Mouse (Mus musculus): Measurements from ENCODE around the gene Olfr124. TPM values are rescaled to one million over a fixed set of nuclear protein-coding genes. Genes with fewer than 3 reads are reported as not detected.

Olfr124 gene
- polyA plus RNA-seq (2015; fragmentation: Nextera tagmentation; extraction: Ambion mirVana), result not detected in 2 replicates

- Histone ChIP-seq H3K4me3 (replicated peaks; ENCODE audit: low read length) (no peak within 1 kb of the TSS), H3K36me3 (ENCODE audit: control insufficient read depth, insufficient read depth, low read length) (no peaks in the 10 kb centered on the region), H3K9ac (ENCODE audit: low read length) (no peak within 1 kb of the TSS), H3K27ac (ENCODE audit: low read length) (no peak within 1 kb of the TSS), H3K9me3 (replicated peaks; ENCODE audit: control insufficient read depth, low read length) (no peaks in the 10 kb centered on the region), H3K27me3 (ENCODE audit: control insufficient read depth, insufficient read depth, low read length) (no peaks in the 10 kb centered on the region), H3K4me1 (ENCODE audit: control insufficient read depth, insufficient read depth, low read length) (no peaks in the 10 kb centered on the region), H3K4me2 (ENCODE audit: low read depth, low read length) (no peak within 1 kb of the TSS)
- 80% methylated on average over 3 of the region's 3 CpGs for WGBS
- ATAC-seq (ENCODE audit: insufficient read depth, low FRiP score), result no peak
Observed at GRCm38 (mm10) chr17:37799588-37799987, at the start of gene Olfr124. TSS of gene Olfr124 (plus strand) at chr17:37799888.

GRCm38 (mm10) chr17:37768307-37768706 is 31.4 kb upstream of the Olfr124 start, which contains the start of gene Olfr122:
TSS of gene Olfr122 (plus strand) at chr17:37768607.
- Histone ChIP-seq H3K27me3 (ENCODE audit: control insufficient read depth, insufficient read depth, low read length) (no peaks in the 10 kb centered on the region), H3K4me2 (ENCODE audit: low read depth, low read length) (no peak within 1 kb of the TSS), H3K4me1 (ENCODE audit: control insufficient read depth, insufficient read depth, low read length) (no peaks in the 10 kb centered on the region), H3K27ac (ENCODE audit: low read length) (no peak within 1 kb of the TSS), H3K9ac (ENCODE audit: low read length) (no peak within 1 kb of the TSS), H3K9me3 (replicated peaks; ENCODE audit: control insufficient read depth, low read length) (no peaks in the 10 kb centered on the region), H3K36me3 (ENCODE audit: control insufficient read depth, insufficient read depth, low read length) (no peaks in the 10 kb centered on the region), H3K4me3 (replicated peaks; ENCODE audit: low read length) (no peak within 1 kb of the TSS)
- ATAC-seq (ENCODE audit: insufficient read depth, low FRiP score), result no peak
- WGBS, result 78% methylated on average over 4 of the region's 4 CpGs

GRCm38 (mm10) chr17:37793229-37793628 is 6.5 kb upstream of the Olfr124 start, which contains the start of gene Olfr123:
TSS of gene Olfr123 (plus strand) at chr17:37793529.
- Histone ChIP-seq H3K9ac (ENCODE audit: low read length) (no peak within 1 kb of the TSS), H3K27me3 (ENCODE audit: control insufficient read depth, insufficient read depth, low read length) (no peaks in the 10 kb centered on the region), H3K27ac (ENCODE audit: low read length) (no peak within 1 kb of the TSS), H3K4me2 (ENCODE audit: low read depth, low read length) (no peak within 1 kb of the TSS), H3K36me3 (ENCODE audit: control insufficient read depth, insufficient read depth, low read length) (no peaks in the 10 kb centered on the region), H3K9me3 (replicated peaks; ENCODE audit: control insufficient read depth, low read length) (no peaks in the 10 kb centered on the region), H3K4me1 (ENCODE audit: control insufficient read depth, insufficient read depth, low read length) (no peaks in the 10 kb centered on the region), H3K4me3 (replicated peaks; ENCODE audit: low read length) (no peak within 1 kb of the TSS)
- no peak for ATAC-seq (ENCODE audit: insufficient read depth, low FRiP score)
- WGBS, result 87% methylated on average over 2 of the region's 2 CpGs

GRCm38 (mm10) chr17:37832649-37833048 is 33.0 kb downstream of the Olfr124 start, which contains the start of gene Olfr125:
TSS of gene Olfr125 (plus strand) at chr17:37832949.
- Histone ChIP-seq H3K9me3 (replicated peaks; ENCODE audit: control insufficient read depth, low read length) (no peaks in the 10 kb centered on the region), H3K36me3 (ENCODE audit: control insufficient read depth, insufficient read depth, low read length) (no peaks in the 10 kb centered on the region), H3K4me1 (ENCODE audit: control insufficient read depth, insufficient read depth, low read length) (no peaks in the 10 kb centered on the region), H3K9ac (ENCODE audit: low read length) (no peak within 1 kb of the TSS), H3K27me3 (ENCODE audit: control insufficient read depth, insufficient read depth, low read length) (no peaks in the 10 kb centered on the region), H3K4me2 (ENCODE audit: low read depth, low read length) (no peak within 1 kb of the TSS), H3K4me3 (replicated peaks; ENCODE audit: low read length) (no peak within 1 kb of the TSS), H3K27ac (ENCODE audit: low read length) (no peak within 1 kb of the TSS)
- no peak for ATAC-seq (ENCODE audit: insufficient read depth, low FRiP score)

GRCm38 (mm10) chr17:37847183-37847582 is 47.5 kb downstream of the Olfr124 start, which contains the start of gene Olfr126:
TSS of gene Olfr126 (plus strand) at chr17:37847483.
- no peak for ATAC-seq (ENCODE audit: insufficient read depth, low FRiP score)

More at GRCm38 (mm10) chr17:37847183-37847582, 47.5 kb downstream of the Olfr124 start, which contains the start of gene Olfr126:
- no peak within 1 kb of the TSS for H3K27ac ChIP-seq (ENCODE audit: low read length)
- no peaks in the 10 kb centered on the region for H3K27me3 ChIP-seq (ENCODE audit: control insufficient read depth, insufficient read depth, low read length)
- H3K9ac ChIP-seq (ENCODE audit: low read length), result no peak within 1 kb of the TSS
- H3K4me2 ChIP-seq (ENCODE audit: low read depth, low read length), result no peak within 1 kb of the TSS
- H3K36me3 ChIP-seq (ENCODE audit: control insufficient read depth, insufficient read depth, low read length), result no peaks in the 10 kb centered on the region
- H3K4me3 ChIP-seq (replicated peaks; ENCODE audit: low read length), result no peak within 1 kb of the TSS
- no peaks in the 10 kb centered on the region for H3K9me3 ChIP-seq (replicated peaks; ENCODE audit: control insufficient read depth, low read length)
- no peaks in the 10 kb centered on the region for H3K4me1 ChIP-seq (ENCODE audit: control insufficient read depth, insufficient read depth, low read length)

Other genes with a start within 250 kb of the Olfr124 start
- not detected in 2 replicates for gene Olfr112, start 230.4 kb upstream of the Olfr124 start, polyA plus RNA-seq (2015; fragmentation: Nextera tagmentation; extraction: Ambion mirVana)
- not detected in 2 replicates for gene Olfr113, start 222.2 kb upstream of the Olfr124 start, polyA plus RNA-seq (2015; fragmentation: Nextera tagmentation; extraction: Ambion mirVana)
- not detected in 2 replicates for gene Olfr114, start 207.1 kb upstream of the Olfr124 start, polyA plus RNA-seq (2015; fragmentation: Nextera tagmentation; extraction: Ambion mirVana)
- not detected in 2 replicates for gene Olfr115, start 172.8 kb upstream of the Olfr124 start, polyA plus RNA-seq (2015; fragmentation: Nextera tagmentation; extraction: Ambion mirVana)
- not detected in 2 replicates for gene Olfr116, start 172.7 kb upstream of the Olfr124 start, polyA plus RNA-seq (2015; fragmentation: Nextera tagmentation; extraction: Ambion mirVana)
- gene Olfr117, start 136.1 kb upstream of the Olfr124 start, polyA plus RNA-seq (2015; fragmentation: Nextera tagmentation; extraction: Ambion mirVana), result not detected in 2 replicates
- gene Olfr118, start 132.9 kb upstream of the Olfr124 start, polyA plus RNA-seq (2015; fragmentation: Nextera tagmentation; extraction: Ambion mirVana), result not detected in 2 replicates
- not detected in 2 replicates for gene Olfr119, start 103.3 kb upstream of the Olfr124 start, polyA plus RNA-seq (2015; fragmentation: Nextera tagmentation; extraction: Ambion mirVana)
- gene Olfr120, start 78.1 kb upstream of the Olfr124 start, polyA plus RNA-seq (2015; fragmentation: Nextera tagmentation; extraction: Ambion mirVana), result not detected in 2 replicates
- not detected in 2 replicates for gene Olfr121, start 51.0 kb upstream of the Olfr124 start, polyA plus RNA-seq (2015; fragmentation: Nextera tagmentation; extraction: Ambion mirVana)
- not detected in 2 replicates for gene Olfr122, start 31.3 kb upstream of the Olfr124 start, polyA plus RNA-seq (2015; fragmentation: Nextera tagmentation; extraction: Ambion mirVana)
- not detected in 2 replicates for gene Olfr123, start 6.4 kb upstream of the Olfr124 start, polyA plus RNA-seq (2015; fragmentation: Nextera tagmentation; extraction: Ambion mirVana)
- gene Olfr125, start 33.1 kb downstream of the Olfr124 start, polyA plus RNA-seq (2015; fragmentation: Nextera tagmentation; extraction: Ambion mirVana), result not detected in 2 replicates
- gene Olfr126, start 47.6 kb downstream of the Olfr124 start, polyA plus RNA-seq (2015; fragmentation: Nextera tagmentation; extraction: Ambion mirVana), result not detected in 2 replicates
- not detected in 2 replicates for gene Olfr127, start 100.5 kb downstream of the Olfr124 start, polyA plus RNA-seq (2015; fragmentation: Nextera tagmentation; extraction: Ambion mirVana)
- not detected in 2 replicates for gene Olfr128, start 120.7 kb downstream of the Olfr124 start, polyA plus RNA-seq (2015; fragmentation: Nextera tagmentation; extraction: Ambion mirVana)
- gene Olfr761, start 153.2 kb downstream of the Olfr124 start, polyA plus RNA-seq (2015; fragmentation: Nextera tagmentation; extraction: Ambion mirVana), result not detected in 2 replicates

Data from stomach, embryonic 16.5 days (tissue).